Mouse (Mus musculus) spleen, postnatal 4 days (tissue): ENCODE data around the gene Gm20867.
"Not testable (repeated sequence)": the region's sequence is repeated elsewhere in the genome, so short reads cannot be mapped to it uniquely, and the experiment has no call there.

Source experiments
- DNase-seq, 2 experiments: peaks; one replicate each; pipeline ENCODE4 v3.0.0; 2022; ENCODE audit warnings: low spot score in 2 of 2

The Gm20867 gene

GRCm38 (mm10) chrY:77963104-77963503 is at the start of gene Gm20867:
Gene Gm20867 (minus strand): TSS chrY:77963204.
- DNase-seq = not testable (repeated sequence)
